Comparison of ENCODE assay signal across 8 mouse cellular contexts in the genomic region with DNA sequence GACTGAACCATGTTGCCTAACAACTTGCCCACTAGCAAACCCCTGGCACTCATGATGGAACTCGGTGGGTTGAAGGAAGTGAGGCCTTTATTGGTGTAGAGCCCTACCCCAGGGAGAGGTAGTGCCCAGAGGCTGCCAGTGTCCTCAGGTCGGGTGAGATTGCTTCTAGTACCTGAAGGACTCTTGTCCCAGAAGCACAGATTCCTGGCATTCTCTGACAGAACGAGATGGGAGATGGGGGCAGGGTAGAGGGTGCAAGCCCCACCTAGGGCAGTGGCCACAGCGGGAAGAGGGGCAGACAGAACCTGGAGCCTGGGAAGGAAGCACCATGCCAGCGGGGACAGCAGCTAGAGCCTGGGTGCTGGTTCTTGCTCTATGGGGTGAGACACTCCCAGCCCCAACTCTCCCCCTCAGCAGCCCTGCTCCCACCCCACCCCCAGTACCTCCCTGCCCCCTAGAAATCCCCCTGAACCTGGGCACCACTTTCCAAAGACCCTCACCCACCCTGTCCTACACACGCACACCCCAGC. TPM values are rescaled to one million over a fixed set of nuclear protein-coding genes. Genes with fewer than 3 reads are reported as not detected.
DNase-seq lines count a peak whose midpoint lies in the region; ATAC-seq lines count a peak whose summit lies in the region.

TSS of gene Ager (plus strand) at position 297 of the 530 bp plus-strand sequence.

- no peak for ATAC-seq in heart, embryonic 11.5 days (replicated peaks; ENCODE audit: insufficient number of reproducible peaks, low FRiP score, low TSS enrichment)
- ATAC-seq in neural tube, embryonic 12.5 days (ENCODE audit: low FRiP score, low read depth): no peak
- no peak for ATAC-seq in neural tube, embryonic 15.5 days (ENCODE audit: low FRiP score)
- no peak for ATAC-seq in limb, embryonic 13.5 days (ENCODE audit: low FRiP score, low read depth)
- ATAC-seq in stomach, embryonic 14.5 days (ENCODE audit: insufficient number of reproducible peaks, insufficient read depth, low FRiP score, low read depth): no peak
- no peak for ATAC-seq in erythroblast, adult 5-6 weeks (replicated peaks; ENCODE audit: low FRiP score, poor library complexity, severe bottlenecking)

- no peaks in the 10 kb centered on the region for H3K27me3 ChIP-seq in heart, embryonic 11.5 days (ENCODE audit: control insufficient read depth, insufficient read depth, low read length)
- H3K27me3 ChIP-seq in neural tube, embryonic 12.5 days (replicated peaks): no peaks in the 10 kb centered on the region
- no peaks in the 10 kb centered on the region for H3K27me3 ChIP-seq in neural tube, embryonic 15.5 days (replicated peaks)
- no peaks in the 10 kb centered on the region for H3K27me3 ChIP-seq in limb, embryonic 13.5 days
- no peaks in the 10 kb centered on the region for H3K27me3 ChIP-seq in stomach, embryonic 14.5 days (ENCODE audit: control insufficient read depth, insufficient read depth, low read length)

- no peaks in the 10 kb centered on the region for H3K9me3 ChIP-seq in heart, embryonic 11.5 days (replicated peaks; ENCODE audit: control insufficient read depth, low read length)
- H3K9me3 ChIP-seq in neural tube, embryonic 12.5 days: no peaks in the 10 kb centered on the region
- no peaks in the 10 kb centered on the region for H3K9me3 ChIP-seq in neural tube, embryonic 15.5 days (replicated peaks)
- no peaks in the 10 kb centered on the region for H3K9me3 ChIP-seq in limb, embryonic 13.5 days
- no peaks in the 10 kb centered on the region for H3K9me3 ChIP-seq in stomach, embryonic 14.5 days (ENCODE audit: control insufficient read depth, low read depth, low read length)

- peaks cover 48% of the 10 kb centered on the region for H3K4me1 ChIP-seq in heart, embryonic 11.5 days (ENCODE audit: control insufficient read depth, insufficient read depth, low read length)
- H3K4me1 ChIP-seq in neural tube, embryonic 12.5 days: peaks cover 39% of the 10 kb centered on the region
- H3K4me1 ChIP-seq in neural tube, embryonic 15.5 days: peaks cover 43% of the 10 kb centered on the region
- H3K4me1 ChIP-seq in limb, embryonic 13.5 days: peaks cover 56% of the 10 kb centered on the region
- H3K4me1 ChIP-seq in stomach, embryonic 14.5 days (ENCODE audit: control insufficient read depth, insufficient read depth, low read length): peaks cover 36% of the 10 kb centered on the region; the same call in 1 of the 2 replicates

- DNase-seq in heart, postnatal 4 days: no peak
- DNase-seq in urinary bladder, adult 2 months (ENCODE audit: low spot score): no peak

- no peak within 1 kb of the TSS for H3K4me3 ChIP-seq in heart, embryonic 11.5 days (ENCODE audit: low read depth, low read length)
- no peak within 1 kb of the TSS for H3K4me3 ChIP-seq in neural tube, embryonic 12.5 days
- H3K4me3 ChIP-seq in neural tube, embryonic 15.5 days (replicated peaks): no peak within 1 kb of the TSS
- no peak within 1 kb of the TSS for H3K4me3 ChIP-seq in limb, embryonic 13.5 days
- no peak within 1 kb of the TSS for H3K4me3 ChIP-seq in stomach, embryonic 14.5 days (ENCODE audit: low read depth, low read length)

- peak within 1 kb of the TSS; percentile 56; the same call in 1 of the 2 replicates for H3K9ac ChIP-seq in heart, embryonic 11.5 days (ENCODE audit: low read depth, low read length)
- H3K9ac ChIP-seq in neural tube, embryonic 12.5 days: no peak within 1 kb of the TSS
- H3K9ac ChIP-seq in neural tube, embryonic 15.5 days (replicated peaks): no peak within 1 kb of the TSS
- no peak within 1 kb of the TSS for H3K9ac ChIP-seq in limb, embryonic 13.5 days
- H3K9ac ChIP-seq in stomach, embryonic 14.5 days (replicated peaks; ENCODE audit: low read depth, low read length): 0 out of 2 replicates have a peak within 1 kb of the TSS, but pooled peaks have one; percentile 14

- H3K4me2 ChIP-seq in heart, embryonic 11.5 days: peak within 1 kb of the TSS; percentile 34
- H3K4me2 ChIP-seq in neural tube, embryonic 12.5 days (replicated peaks): 0 out of 2 replicates have a peak within 1 kb of the TSS, but pooled peaks have one; percentile 1
- H3K4me2 ChIP-seq in neural tube, embryonic 15.5 days: no peak within 1 kb of the TSS
- 0 out of 2 replicates have a peak within 1 kb of the TSS, but pooled peaks have one; percentile 7 for H3K4me2 ChIP-seq in limb, embryonic 13.5 days (replicated peaks)
- no peak within 1 kb of the TSS for H3K4me2 ChIP-seq in stomach, embryonic 14.5 days (replicated peaks; ENCODE audit: low read depth, low read length)

- no peak within 1 kb of the TSS for H3K27ac ChIP-seq in heart, embryonic 11.5 days (ENCODE audit: low read depth, low read length)
- H3K27ac ChIP-seq in neural tube, embryonic 12.5 days: no peak within 1 kb of the TSS
- no peak within 1 kb of the TSS for H3K27ac ChIP-seq in neural tube, embryonic 15.5 days (replicated peaks)
- no peak within 1 kb of the TSS for H3K27ac ChIP-seq in limb, embryonic 13.5 days
- H3K27ac ChIP-seq in stomach, embryonic 14.5 days (ENCODE audit: low read length): peak within 1 kb of the TSS; percentile 58; the same call in 1 of the 2 replicates

- WGBS in heart, embryonic 11.5 days (ENCODE audit: insufficient replicate concordance): 20% methylated on average over 6 of the region's 6 CpGs
- 23% methylated on average over 6 of the region's 6 CpGs for WGBS in neural tube, embryonic 12.5 days
- WGBS in neural tube, embryonic 15.5 days: 22% methylated on average over 6 of the region's 6 CpGs
- 22% methylated on average over 6 of the region's 6 CpGs for WGBS in limb, embryonic 13.5 days
- WGBS in stomach, embryonic 14.5 days: 17% methylated on average over 6 of the region's 6 CpGs

- peaks cover 15% of the 10 kb centered on the region for H3K36me3 ChIP-seq in heart, embryonic 11.5 days (ENCODE audit: control insufficient read depth, insufficient read depth, low read length)
- peaks cover 44% of the 10 kb centered on the region for H3K36me3 ChIP-seq in neural tube, embryonic 12.5 days
- H3K36me3 ChIP-seq in neural tube, embryonic 15.5 days: peaks cover 42% of the 10 kb centered on the region
- H3K36me3 ChIP-seq in limb, embryonic 13.5 days: peaks cover 51% of the 10 kb centered on the region
- H3K36me3 ChIP-seq in stomach, embryonic 14.5 days (ENCODE audit: control insufficient read depth, insufficient read depth, low read length): peaks cover 26% of the 10 kb centered on the region

RNA-seq across cellular contexts. Expression of gene Ager, which starts in this region (rescaled TPM):
- polyA plus RNA-seq in heart, embryonic 11.5 days (2014; fragmentation: Nextera tagmentation; extraction: Ambion mirVana): 3.2 and 4.5 TPM in 2 replicates
- total RNA-seq in heart, postnatal 4 days (2021): 1 to 10 TPM; 1.6 TPM
- polyA plus RNA-seq in neural tube, embryonic 12.5 days (2016; fragmentation: Nextera tagmentation; extraction: Ambion mirVana): 1.9 and 2.3 TPM in 2 replicates
- 1.0 and 1.4 TPM in 2 replicates for polyA plus RNA-seq in neural tube, embryonic 15.5 days (2015; fragmentation: Nextera tagmentation; extraction: Ambion mirVana)
- 3.5 TPM in 2 replicates for polyA plus RNA-seq in limb, embryonic 13.5 days (2015; fragmentation: Nextera tagmentation; extraction: Ambion mirVana)
- 3.7 and 3.8 TPM in 2 replicates for polyA plus RNA-seq in stomach, embryonic 14.5 days (2014; fragmentation: Nextera tagmentation; extraction: Ambion mirVana)
- polyA plus RNA-seq in urinary bladder, adult 2 months (2012; rRNA removed): 5.1 and 6.1 TPM in 2 replicates
- total RNA-seq in erythroblast, adult 5-6 weeks (2015; ENCODE audit: low replicate concordance): 0.84 TPM in 1 of 2 replicates, not detected in the other
- total RNA-seq in erythroblast, adult 5-6 weeks (2017; ENCODE audit: low replicate concordance): 0.26 and 1.7 TPM in 2 replicates

Comparison
In these comparisons a context has a peak if more than half of its experiments do, and no peak if none do; other contexts are left out.
1. H3K4me2 ChIP-seq: peak in heart, embryonic 11.5 days (single experiment), neural tube, embryonic 12.5 days (single experiment) and limb, embryonic 13.5 days (single experiment); none in neural tube, embryonic 15.5 days (single experiment) and stomach, embryonic 14.5 days (single experiment).
2. H3K9ac ChIP-seq: peak in heart, embryonic 11.5 days (single experiment) and stomach, embryonic 14.5 days (single experiment); none in neural tube, embryonic 12.5 days (single experiment), neural tube, embryonic 15.5 days (single experiment) and limb, embryonic 13.5 days (single experiment).